Mouse (Mus musculus) heart, adult 2 months (tissue): Measurements from ENCODE around the gene Timm8b.

Experiments used
- CTCF ChIP-seq: fragments of 200-600 bp; IDR thresholded peaks from 2 replicates; pipeline ENCODE4 v1.8.1; 2022; ENCODE audit warnings: antibody characterized with exemption, mild to moderate bottlenecking, moderate library complexity
- EP300 ChIP-seq: fragments of 200-500 bp; IDR thresholded peaks from 2 replicates; pipeline ENCODE4 v1.6.1; 2011; ENCODE audit warnings: low read depth, low read length, control low read depth; ENCODE audit not compliant: insufficient read depth

DNA sequence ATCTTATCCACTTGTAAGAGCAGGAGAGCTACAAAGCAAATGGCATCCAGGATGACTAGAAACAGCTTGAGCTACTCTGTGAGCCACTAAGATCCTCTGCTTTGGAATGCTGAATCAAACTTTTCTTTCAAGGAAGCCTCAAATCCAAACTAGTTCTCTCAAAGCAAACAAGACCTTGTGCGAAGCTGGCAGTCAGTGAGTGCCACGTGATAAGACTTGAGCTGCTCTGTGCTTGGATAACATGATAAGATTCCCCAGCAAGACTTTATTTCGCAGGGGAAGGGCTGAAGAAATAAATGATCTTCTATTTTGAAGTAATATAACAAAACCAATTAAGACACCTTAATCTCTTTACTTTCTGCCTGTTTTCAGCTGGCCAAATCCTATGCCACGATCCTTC, 37.8 kb upstream of the Timm8b start:
- TF ChIP-seq CTCF = no peak
- no peak for TF ChIP-seq EP300
